Mouse (Mus musculus) heart, adult 11 months (tissue): ENCODE data around the gene Lrrc8d.

Experiments
- DNase-seq: peaks from one replicate; pipeline ENCODE4 v3.0.0; 2022

Lrrc8d gene

DNA sequence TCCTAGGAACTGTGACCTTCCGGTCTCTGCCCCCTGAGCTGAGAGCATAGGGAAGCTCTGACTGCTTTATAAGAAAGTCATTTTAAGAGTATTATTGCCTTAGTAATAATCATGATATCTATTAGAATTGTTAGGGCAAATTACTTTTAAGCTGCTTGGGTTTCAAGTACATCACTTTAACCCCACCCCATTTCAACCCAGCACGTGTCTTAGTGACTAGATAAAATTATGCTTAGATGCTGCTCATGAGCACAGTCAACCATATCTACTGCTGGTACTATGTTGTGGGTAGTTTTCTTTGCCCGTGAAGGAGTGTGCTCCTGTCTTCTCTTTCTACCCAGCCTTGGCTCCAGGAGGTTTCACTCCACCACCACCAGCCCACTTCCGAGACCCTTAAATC lies 21.5 kb downstream of the Lrrc8d start:
- DNase-seq, result no peak

DNA sequence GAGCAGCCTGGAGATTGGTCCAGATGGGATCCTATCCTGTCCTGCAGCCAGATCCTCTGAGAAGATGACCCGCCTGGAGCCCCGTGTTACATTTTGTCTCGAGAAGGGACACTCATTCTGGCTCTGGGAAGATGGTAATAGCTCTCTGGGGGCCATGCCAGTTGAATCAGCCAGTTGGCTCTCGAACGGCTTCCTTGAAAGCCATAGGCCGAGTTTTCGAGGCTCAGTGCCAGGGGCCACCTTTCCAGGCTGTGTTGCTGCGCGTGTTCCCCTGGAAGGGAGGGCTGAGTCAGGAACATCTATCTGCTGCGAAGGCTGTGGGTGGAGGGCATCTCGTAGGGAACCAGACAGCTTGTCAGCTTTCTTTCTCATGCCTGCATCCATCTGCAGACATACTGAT lies 23.0 kb downstream of the Lrrc8d start:
- DNase-seq, result no peak

DNA sequence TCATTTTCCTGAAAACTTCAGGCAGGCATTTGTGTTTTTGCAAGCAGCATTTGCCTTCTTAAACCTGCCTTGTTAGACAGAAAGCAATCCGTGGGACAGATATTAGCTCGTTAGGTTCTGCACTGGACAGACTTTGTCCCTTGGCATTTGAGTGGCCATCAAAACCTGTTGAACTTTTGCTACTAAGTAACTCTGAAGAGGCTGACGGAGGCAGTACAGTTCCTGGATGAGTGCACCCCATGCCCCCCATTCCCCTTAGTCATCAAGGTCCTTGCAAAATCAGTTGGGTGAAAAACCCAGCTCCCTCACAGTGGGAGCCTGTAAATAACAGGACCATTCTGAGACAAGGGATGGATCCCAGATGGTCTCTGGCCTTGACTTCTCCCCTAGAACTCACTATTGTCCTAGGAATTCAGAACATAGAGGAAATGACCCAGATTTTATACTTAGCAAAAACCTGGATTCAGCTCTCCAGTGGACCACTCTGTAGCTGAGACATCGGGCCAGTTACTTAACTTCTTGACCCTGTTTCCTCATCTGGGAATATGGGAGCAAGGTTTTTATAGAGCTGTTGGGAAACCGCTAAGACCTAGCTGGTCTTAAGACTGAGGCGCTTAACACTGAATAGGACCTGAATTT lies 30.5 kb downstream of the Lrrc8d start:
- peak; percentile 93 for DNase-seq

DNA sequence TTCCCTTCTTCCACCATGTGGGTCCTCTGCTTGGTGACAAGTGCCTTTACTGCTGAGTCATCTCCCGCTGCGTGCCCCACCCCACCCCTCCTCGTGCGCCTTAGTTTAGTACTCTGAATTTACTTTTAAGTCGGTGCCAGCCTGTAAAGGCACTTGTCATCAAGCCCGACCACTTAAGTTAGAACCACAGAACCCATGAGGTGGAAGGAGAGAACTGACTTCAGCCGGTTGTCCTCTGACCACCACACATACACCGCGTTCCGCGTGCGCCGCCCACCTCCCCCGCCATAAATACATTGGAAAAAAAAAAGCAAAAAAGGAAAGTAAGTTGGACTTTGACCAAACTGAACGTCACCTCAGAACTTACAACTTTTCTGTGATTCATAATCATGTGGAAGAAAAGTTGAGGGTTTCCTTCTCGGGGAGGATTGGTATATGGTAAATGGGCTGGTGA lies 31.4 kb downstream of the Lrrc8d start:
- DNase-seq, result peak; percentile 92

DNA sequence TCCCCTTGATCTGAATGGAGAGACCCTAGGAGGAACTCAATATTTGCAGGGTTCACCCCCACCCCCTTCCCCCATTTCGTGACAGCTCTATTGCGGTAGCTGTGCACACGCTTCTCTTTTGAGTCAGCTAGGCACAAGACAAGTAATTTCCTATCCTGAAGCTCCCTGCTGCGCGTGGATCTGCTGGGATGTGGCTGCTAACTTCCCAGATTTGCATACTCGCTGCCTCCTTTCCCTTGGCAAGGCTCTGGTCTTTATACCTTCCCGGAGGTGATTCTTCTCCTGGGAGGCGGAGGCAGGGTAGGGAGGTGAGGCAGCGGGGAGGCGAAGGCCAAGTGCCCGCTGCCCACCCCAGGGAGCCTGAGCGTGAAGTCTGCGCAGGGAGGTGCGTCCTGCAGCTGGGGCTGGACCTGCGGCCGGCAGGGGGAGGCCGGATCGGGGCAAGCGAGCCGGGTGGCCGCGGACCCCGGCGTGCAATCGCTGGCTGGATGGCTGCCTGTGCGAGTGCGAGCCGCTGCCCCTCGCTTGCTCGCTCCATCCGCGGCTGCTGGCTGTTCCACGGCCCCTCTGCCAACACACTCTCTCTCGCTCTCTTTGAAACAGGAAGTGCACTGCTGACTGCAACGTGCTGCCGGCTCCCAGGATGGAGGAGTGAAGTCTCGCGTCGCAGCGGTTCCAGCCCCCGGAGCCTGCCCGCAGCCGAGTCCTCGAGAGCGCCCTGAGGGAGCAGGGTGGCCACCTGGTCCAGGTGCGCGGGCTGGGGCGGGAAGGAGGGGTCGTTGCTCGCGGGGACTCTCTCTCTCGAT lies 32.1 kb downstream of the Lrrc8d start:
- DNase-seq, result peak; percentile 96

DNA sequence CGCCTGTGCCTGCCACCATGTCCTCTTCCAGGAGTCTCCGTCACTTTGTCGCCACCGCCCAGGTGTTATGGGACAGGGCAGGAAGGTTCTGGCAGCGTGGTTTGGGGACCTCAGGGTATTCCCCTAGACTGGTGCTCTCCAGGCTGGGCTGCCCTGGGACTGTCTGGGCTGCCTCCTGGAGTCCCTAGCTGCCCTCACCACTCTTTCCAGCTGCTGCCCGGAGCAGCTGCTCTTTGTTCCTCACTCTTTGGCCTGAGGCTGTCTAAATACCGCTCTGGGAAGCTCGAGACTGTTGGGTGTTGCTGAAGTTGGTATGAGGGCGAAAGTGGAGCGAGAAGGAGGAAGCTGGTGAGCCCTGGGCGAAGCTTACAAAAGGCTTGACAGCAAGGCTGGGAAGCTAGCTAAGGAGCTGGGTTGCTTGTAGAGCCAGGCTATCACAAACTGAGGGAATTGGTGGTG lies 32.7 kb downstream of the Lrrc8d start:
- DNase-seq, result peak; percentile 96

DNA sequence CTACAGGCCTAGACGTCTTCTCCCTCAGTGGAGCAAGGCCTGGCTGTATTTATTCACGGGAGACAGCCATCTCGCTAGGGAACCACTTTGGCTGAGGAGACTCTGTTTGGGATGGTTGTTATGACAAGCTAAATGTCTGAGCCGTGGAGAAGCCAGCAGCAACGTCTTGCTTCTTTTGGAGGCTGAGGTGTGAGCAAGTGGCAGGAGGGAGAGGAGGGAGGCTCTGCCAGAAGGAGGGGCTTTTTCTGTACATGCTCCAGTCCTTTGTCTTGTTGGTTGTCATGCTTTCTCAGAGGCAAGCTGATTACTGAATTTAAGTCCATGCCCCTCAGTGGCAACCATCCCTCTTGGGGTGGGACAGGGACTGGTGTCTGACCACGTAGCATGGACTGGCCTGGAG lies 33.5 kb downstream of the Lrrc8d start:
- no peak for DNase-seq

DNA sequence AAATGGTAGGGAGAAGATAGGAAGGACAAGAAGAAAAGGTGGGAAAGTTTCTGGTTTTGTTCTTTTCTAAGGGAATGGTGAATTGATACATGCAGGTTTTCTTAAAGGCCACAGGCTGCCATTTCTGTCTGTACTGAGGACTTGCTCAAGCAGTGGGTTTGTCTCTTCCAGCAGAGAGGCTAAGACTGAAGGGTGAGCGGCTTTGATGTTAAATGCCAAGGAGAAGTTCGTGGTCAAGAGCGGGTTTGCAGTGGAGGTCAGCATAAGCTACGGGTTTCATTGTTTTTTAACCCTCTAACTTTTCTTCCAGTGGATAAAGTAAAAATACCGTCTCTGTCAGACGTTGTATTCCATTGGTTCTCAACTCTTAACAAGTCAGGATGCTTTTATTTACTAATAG lies 36.6 kb downstream of the Lrrc8d start:
- no peak for DNase-seq

DNA sequence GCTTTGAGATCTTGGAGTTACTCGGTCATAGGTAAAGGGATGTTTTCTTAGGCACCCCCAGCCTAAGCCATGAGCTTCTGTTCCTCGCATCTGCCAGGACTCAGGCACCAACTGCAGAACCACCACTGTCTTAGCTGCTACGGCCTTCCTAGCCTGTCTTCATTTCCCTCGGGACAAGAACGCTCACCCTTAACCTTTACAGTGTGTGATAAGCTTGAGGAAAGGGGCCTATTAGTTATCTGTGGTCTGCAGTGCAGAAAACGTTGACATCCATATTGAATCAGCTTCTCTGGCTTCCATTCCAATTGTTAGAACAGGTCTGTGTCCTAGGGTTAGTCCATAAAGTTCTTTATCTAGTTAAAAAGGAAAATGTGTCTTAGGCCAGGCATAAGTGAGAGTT lies 37.4 kb downstream of the Lrrc8d start:
- DNase-seq, result no peak

DNA sequence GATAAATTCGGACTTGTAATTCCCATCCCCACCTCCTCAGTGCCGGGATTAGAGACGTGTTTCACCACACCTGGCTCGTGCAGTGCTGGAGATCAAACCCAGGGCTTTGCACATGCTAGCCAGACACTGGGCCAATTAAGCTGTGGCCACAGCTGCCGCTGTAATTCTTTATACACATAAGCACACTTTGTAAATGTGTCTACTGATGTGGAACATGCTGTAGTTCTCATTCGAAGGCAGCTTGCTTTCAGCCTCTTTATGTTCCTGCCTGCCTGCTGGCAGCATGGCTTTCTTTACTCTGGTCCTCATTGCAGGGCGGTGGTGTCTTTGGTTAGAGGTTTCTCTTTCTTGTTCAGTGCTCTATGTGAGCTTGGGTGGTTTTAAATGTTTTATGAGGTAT lies 40.7 kb downstream of the Lrrc8d start:
- no peak for DNase-seq

DNA sequence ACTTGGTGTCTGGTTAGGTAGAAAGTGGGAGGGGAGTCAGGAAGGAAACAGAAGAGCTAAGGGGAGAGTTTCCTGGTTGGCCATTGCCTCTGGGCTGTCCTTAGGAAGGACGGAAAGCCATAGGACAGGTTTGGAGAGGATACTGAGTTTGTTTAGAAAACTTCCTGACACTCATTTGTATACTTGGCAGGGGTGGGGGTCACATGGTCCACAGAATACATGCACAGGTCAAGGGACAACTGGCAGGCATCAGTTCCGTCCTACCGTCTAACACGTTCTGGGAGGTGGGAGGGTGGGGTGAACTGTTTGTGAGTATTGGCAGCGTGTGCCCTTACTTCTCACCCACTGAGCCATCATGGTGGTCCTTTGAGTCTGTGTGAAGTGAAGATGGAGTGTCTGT lies 42.9 kb downstream of the Lrrc8d start:
- no peak for DNase-seq

DNA sequence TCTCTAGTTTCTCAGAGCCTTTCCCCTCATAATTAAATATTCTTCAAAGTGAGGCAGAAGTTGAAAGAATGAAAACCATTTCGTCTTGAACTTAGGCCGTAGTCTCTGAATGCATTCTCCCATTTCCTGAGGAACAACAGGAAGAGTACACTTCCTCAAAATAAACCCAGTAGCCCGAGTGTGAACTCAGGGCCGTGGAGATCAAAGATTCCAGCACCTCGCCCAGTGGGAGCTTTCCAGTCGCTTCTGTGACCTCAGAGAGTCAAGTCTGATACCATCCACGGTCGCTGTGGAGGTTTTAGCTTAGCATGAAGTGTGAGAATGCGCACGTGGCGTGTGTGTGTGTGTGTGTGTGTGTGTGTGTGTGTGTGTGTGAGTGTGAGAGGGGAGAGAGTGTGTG lies 45.6 kb downstream of the Lrrc8d start:
- DNase-seq, result no peak

DNA sequence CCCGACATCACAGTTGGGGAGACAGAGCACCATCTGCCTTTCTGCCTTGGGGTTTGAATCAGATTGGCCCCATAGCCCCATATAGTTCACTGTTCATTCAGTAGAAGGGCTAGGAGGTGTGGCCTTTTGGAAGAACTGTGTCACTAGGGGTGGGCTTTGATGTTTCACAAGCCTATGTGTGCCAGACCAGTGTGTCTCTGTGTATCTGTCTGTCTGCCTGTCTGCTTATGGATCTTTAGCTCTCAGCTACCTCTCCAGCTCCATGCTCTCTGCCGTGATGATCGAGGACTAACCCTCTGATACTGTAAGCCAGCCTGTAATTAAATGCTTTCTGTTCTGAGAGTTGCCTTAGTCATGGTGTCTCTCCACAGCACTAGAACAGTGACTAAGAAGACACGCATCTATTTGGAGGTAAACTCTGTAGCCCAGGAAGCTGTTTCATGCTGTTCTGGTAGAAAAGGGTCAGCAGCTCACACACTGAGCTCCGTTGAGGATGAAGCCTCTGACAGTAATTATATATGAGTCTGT lies 46.2 kb downstream of the Lrrc8d start:
- DNase-seq, result no peak

DNA sequence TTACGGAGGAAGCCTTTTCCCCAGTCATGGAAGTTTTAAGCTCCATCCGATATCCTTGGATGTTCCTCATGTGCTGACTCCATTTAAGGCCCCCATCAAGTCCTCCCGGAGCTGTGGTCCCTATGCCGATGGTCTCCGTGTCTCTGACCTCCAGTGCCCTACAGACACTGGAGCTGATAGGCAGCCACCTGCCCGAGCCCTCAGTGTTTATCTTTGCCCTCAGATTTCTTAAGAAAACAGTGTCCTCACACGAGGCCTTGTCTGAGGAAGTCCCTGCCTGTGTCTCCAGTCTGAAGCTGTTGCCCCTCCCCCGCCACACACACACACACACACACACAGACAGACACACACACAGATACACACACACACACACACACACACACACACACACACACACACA lies 55.0 kb downstream of the Lrrc8d start:
- DNase-seq, result no peak

DNA sequence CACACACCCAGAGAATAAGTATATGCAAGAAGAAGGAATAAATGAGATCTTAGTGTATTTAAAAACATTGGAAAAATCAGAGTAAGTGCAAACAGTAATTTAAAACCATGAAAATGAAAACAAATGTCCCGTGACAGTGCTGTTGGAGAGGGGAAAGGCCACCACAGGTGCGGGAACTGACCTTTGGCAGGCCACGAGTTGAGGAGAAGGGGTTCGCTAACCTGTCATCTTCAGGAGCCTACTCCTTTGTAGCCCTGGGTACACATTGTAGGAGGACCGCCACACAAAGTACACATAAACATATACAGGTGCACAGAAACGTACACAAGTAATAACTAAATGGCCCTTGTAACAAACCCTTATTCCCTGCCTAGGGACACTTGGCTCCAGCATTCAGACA lies 55.7 kb downstream of the Lrrc8d start:
- no peak for DNase-seq

DNA sequence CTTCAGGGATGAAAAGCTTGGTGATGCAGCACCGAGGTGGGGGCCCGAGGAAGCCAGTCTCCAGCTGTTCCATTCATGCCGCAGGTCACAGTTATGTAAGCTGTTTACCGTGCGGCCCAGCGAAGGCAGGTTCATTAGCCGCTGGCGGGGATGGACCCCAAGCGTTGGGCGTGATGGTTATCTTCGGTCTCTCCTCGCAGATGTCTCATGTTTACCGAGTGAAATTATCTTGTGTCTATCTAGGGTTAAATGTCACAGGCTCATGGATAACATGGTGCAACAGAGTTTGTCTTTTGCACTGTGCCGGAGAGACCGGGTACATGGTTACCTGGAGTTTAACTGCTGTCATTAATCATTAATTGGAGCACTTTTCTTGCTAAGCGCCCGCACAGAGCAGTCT lies 58.2 kb downstream of the Lrrc8d start:
- no peak for DNase-seq

DNA sequence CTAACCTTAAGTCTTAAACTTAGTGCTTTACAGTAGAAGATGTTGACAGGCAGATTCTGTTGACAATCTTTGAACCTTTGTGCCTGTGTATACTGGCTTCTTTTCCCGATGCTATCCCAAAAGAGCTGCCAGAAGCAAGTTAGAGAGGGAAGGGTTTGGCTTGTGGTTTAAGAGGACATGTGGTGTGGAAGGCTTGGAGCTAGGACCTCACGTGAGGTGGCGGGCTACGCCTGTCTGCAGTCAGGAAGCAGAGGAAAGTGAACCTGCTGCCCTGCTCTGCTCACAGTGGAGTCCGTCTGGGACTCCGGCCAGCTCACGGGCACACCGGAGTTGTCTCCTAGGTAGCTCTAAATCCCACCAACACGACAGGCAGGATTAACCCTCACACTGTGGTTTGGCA lies 59.1 kb downstream of the Lrrc8d start:
- no peak for DNase-seq

DNA sequence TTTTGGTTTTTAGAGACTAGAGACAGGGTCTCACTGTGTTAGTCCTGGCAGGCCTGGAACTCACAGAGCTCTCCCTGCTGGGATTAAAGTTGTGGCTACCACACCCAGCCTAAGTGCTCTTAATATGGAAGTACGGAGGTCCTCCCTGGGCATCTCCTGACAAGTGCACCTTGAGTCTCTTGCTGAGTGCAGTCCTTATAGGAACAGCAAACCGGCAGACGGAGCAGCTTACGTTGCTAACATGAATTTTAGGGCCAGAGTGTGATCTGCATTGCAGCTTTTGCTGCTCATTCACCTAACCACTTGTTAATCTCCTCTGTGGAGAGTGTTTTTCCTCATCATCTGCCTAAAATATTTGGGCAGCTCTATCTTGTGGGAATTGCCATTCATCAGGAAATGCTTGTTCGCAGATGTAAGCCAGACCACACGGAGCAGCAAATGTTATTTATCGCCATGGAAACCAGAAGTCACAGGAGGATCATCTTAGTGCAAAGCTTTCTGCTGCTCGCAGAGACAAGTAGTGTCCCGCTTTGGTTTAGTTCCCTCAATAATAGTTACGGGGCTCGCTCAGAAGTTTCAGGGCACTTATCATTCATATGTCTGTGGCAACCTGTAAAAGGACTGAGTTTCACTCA lies 62.2 kb downstream of the Lrrc8d start:
- DNase-seq, result peak; percentile 91

DNA sequence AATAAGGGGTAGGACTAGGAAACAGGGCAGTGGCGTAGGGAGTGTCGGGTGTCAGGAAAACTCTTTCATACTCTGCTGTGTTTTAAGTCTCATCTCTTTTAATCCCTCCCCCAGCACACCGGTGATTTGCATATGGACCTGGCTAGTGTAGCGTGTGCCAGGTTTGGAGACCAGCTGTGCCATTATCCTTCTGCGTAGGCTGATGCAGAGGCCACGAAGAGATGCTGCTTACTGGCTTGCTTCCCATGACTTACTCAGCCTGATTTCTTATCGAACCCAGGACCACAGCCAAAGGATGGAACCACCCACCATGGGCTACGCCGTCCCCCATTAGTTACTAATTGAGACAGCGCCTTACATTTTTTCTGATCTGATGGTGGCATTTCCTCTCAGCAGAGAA lies 64.6 kb downstream of the Lrrc8d start:
- DNase-seq, result no peak

DNA sequence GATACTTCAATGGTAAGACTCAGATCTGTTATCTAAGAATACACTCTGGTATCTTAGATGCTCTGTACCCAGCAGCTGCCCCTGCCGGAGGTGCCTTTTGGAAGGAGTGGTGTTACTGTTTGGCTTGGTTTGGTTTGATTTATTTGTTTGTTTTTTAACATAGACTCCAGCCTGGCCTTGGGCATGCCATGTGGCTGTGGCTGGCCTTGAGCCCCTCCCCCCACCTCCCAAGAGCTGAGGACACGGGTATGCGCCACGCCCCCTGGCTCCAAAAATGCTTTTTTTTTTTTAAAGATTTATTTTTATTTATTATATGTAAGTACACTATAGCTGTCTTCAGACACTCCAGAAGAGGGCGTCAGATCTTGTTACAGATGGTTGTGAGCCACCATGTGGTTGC lies 65.6 kb downstream of the Lrrc8d start:
- DNase-seq, result no peak

DNA sequence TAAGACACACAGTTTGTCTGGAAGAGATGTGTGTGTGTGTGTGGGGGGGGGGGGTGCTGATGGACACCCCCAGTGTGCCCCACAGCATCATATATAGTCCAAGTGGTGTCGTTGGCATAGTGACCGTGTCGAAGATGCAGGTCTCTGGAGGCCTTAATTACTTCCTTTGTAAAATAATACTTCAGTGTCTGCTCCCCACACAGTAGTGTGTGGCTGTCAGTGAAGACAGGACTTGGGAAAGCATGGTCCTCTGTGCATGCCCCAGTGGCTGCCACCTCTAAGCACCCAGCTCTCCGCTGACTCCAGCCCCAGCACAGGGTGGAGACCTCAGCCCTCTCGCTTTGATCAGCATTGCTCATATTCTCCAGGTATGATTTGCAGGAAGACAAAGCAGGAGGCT lies 76.6 kb downstream of the Lrrc8d start:
- no peak for DNase-seq

DNA sequence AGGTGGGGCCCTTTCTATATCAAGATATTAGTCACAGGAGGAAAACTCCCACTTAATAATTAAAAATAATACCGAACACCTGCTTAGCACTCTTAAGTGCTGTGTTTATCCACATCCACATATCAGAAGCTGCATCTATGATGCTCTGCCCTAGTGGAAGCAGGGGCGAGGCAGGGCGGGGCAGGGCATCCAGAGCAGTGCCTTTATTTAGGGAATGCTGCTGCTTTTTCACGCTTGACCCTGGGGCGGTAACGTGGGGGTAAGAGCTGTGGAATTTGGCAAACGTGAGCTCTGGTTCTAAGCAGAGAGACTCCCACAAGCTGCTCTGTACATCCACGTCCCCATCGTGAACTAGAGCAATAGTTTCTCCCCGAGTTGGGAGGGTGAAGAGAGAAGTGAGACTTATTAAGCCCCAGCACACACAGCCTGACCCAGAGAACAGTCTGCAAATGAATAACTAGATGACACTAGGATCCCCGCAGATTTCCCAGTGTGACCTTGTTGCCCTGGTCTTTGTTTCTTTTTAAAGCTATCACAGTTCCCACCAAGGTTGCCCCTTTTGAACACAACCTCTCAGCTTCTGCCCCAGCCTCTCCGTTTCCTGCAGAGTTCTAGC lies 77.3 kb downstream of the Lrrc8d start:
- peak; percentile 73 for DNase-seq

DNA sequence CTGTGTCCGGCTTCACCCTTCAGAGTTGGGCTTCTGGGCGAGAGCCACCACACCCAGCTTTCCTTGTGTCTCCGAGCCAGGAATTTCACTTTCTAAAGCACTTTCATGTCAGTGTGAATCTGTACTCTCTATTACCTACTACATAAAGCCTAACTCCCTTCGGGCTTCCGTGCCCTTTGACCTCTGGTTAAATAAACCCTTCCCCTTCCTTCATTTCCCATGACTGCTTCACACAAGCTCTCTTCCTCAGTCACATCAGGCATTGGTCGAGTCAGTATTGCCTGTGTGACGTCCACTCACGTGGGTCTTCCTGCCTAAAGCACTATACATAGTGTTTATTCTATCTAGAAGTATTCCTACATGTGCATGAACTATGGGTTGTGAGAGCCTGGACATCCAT lies 77.9 kb downstream of the Lrrc8d start:
- no peak for DNase-seq
